Comparison of ENCODE assay signal across 13 mouse cellular contexts in genomic region chr1:135507572-135508348, GRCm38 (mm10).
DNase-seq lines count a peak whose midpoint lies in the region; ATAC-seq lines count a peak whose summit lies in the region.
"Had no signal": no experiment of that assay in that cellular context is flagged by ENCODE, and none has a peak within 500 bp of the region (broad histone marks: within the 10 kb centered on the region; RNA-seq: fewer than 3 reads in every experiment).

No protein-coding gene starts in this region.

- peak overlapping the region; percentile 30; the same call in 1 of the 2 replicates for H3K27ac ChIP-seq in heart, embryonic 15.5 days
- no peak overlapping the region for H3K27ac ChIP-seq in hindbrain, embryonic 13.5 days
- no peak overlapping the region for H3K27ac ChIP-seq in midbrain, embryonic 13.5 days
- H3K27ac ChIP-seq: layer of hippocampus, adult 2 months had no signal

- no peaks in the 10 kb centered on the region for H3K9me3 ChIP-seq in heart, embryonic 15.5 days (replicated peaks)
- H3K9me3 ChIP-seq in hindbrain, embryonic 13.5 days: no peaks in the 10 kb centered on the region
- H3K9me3 ChIP-seq in midbrain, embryonic 13.5 days: no peaks in the 10 kb centered on the region

- H3K4me2 ChIP-seq in heart, embryonic 15.5 days: peak overlapping the region; percentile 70
- H3K4me2 ChIP-seq in hindbrain, embryonic 13.5 days: peak overlapping the region; percentile 70
- H3K4me2 ChIP-seq in midbrain, embryonic 13.5 days (replicated peaks): peak overlapping the region; percentile 68

- WGBS in heart, embryonic 15.5 days: 43% methylated on average over 14 of the region's 14 CpGs
- 40% methylated on average over 14 of the region's 14 CpGs for WGBS in hindbrain, embryonic 13.5 days
- 26% methylated on average over 14 of the region's 14 CpGs for WGBS in midbrain, embryonic 13.5 days

- no peaks in the 10 kb centered on the region for H3K27me3 ChIP-seq in heart, embryonic 15.5 days
- no peaks in the 10 kb centered on the region for H3K27me3 ChIP-seq in hindbrain, embryonic 13.5 days
- H3K27me3 ChIP-seq in midbrain, embryonic 13.5 days: peaks cover 19% of the 10 kb centered on the region

- H3K9ac ChIP-seq in heart, embryonic 15.5 days: peak overlapping the region; percentile 40; the same call in 1 of the 2 replicates
- H3K9ac ChIP-seq in hindbrain, embryonic 13.5 days: peak overlapping the region; percentile 30; the same call in 1 of the 2 replicates
- 0 out of 2 replicates have a peak overlapping the region, but pooled peaks have one; percentile 23 for H3K9ac ChIP-seq in midbrain, embryonic 13.5 days (replicated peaks)

- no peaks in the 10 kb centered on the region for H3K36me3 ChIP-seq in heart, embryonic 15.5 days
- H3K36me3 ChIP-seq in hindbrain, embryonic 13.5 days: 0 out of 2 replicates have a peak, but pooled peaks cover 5% of the 10 kb centered on the region
- H3K36me3 ChIP-seq in midbrain, embryonic 13.5 days: no peaks in the 10 kb centered on the region

- H3K4me3 ChIP-seq in heart, embryonic 15.5 days: peak overlapping the region; percentile 65
- H3K4me3 ChIP-seq in hindbrain, embryonic 13.5 days: no peak overlapping the region
- H3K4me3 ChIP-seq in midbrain, embryonic 13.5 days (replicated peaks): no peak overlapping the region
- H3K4me3 ChIP-seq: layer of hippocampus, adult 2 months had no signal

- no peak for ATAC-seq in heart, embryonic 15.5 days (replicated peaks; ENCODE audit: insufficient number of reproducible peaks, insufficient read depth, low FRiP score, low read depth)
- peak; percentile 44; the same call in 1 of the 2 replicates for ATAC-seq in common myeloid progenitor, adult 5-6 weeks (replicated peaks; ENCODE audit: low read depth, poor library complexity, severe bottlenecking)
- ATAC-seq in hindbrain, embryonic 13.5 days (ENCODE audit: low FRiP score): no peak
- no peak for ATAC-seq in midbrain, embryonic 13.5 days

- DNase-seq in heart, postnatal 4 days: no peak
- no peak for DNase-seq in adrenal gland, adult 2 months
- DNase-seq in retina, embryonic 14.5 days (ENCODE audit: low spot score): no peak
- DNase-seq in layer of hippocampus, adult 8-10 months (ENCODE audit: low spot score in 2 of 2): no peak
- DNase-seq: cerebellum, postnatal 36 days; gastrocnemius, postnatal 10 days; spleen, adult 18-20 months; thymus, postnatal 25 days had no signal

- peaks cover 58% of the 10 kb centered on the region for H3K4me1 ChIP-seq in heart, embryonic 15.5 days (replicated peaks)
- peaks cover 76% of the 10 kb centered on the region for H3K4me1 ChIP-seq in hindbrain, embryonic 13.5 days (replicated peaks)
- peaks cover 62% of the 10 kb centered on the region for H3K4me1 ChIP-seq in midbrain, embryonic 13.5 days (replicated peaks)
